Mouse (Mus musculus): Measurements from ENCODE around the gene Kank4. TPM values are rescaled to one million over a fixed set of nuclear protein-coding genes. Genes with fewer than 3 reads are reported as not detected.
A peak's percentile ranks its signal among the peaks of the same experiment; 100 is the strongest.

Kank4 gene
- total RNA-seq, 2 experiments from 2014 or later = not detected

- no peak for ATAC-seq (replicated peaks; ENCODE audit: low FRiP score, low TSS enrichment, poor library complexity, severe bottlenecking)
Measured at GRCm38 (mm10) chr4:98786281-98786680, 31.1 kb downstream of the Kank4 start.

GRCm38 (mm10) chr4:98785851-98786250 is 31.5 kb downstream of the Kank4 start:
- ATAC-seq (replicated peaks; ENCODE audit: low FRiP score, low TSS enrichment, poor library complexity, severe bottlenecking) = no peak

GRCm38 (mm10) chr4:98778219-98778618 is 39.1 kb downstream of the Kank4 start:
- no peak for ATAC-seq (replicated peaks; ENCODE audit: low FRiP score, low TSS enrichment, poor library complexity, severe bottlenecking)

- no peak for ATAC-seq (replicated peaks; ENCODE audit: low FRiP score, low TSS enrichment, poor library complexity, severe bottlenecking)
Measured at GRCm38 (mm10) chr4:98777464-98777863, 39.9 kb downstream of the Kank4 start.

- ATAC-seq (replicated peaks; ENCODE audit: low FRiP score, low TSS enrichment, poor library complexity, severe bottlenecking) = no peak
Measured at GRCm38 (mm10) chr4:98776721-98777427, 40.5 kb downstream of the Kank4 start.

GRCm38 (mm10) chr4:98773785-98774184 is 43.6 kb downstream of the Kank4 start:
- ATAC-seq (replicated peaks; ENCODE audit: low FRiP score, low TSS enrichment, poor library complexity, severe bottlenecking) = no peak

GRCm38 (mm10) chr4:98767134-98768133 is 49.9 kb downstream of the Kank4 start:
- ATAC-seq (replicated peaks; ENCODE audit: low FRiP score, low TSS enrichment, poor library complexity, severe bottlenecking) = no peak

- no peak for ATAC-seq (replicated peaks; ENCODE audit: low FRiP score, low TSS enrichment, poor library complexity, severe bottlenecking)
Measured at GRCm38 (mm10) chr4:98758872-98759518, 58.3 kb downstream of the Kank4 start.

GRCm38 (mm10) chr4:98758012-98758821 is 59.1 kb downstream of the Kank4 start:
- no peak for ATAC-seq (replicated peaks; ENCODE audit: low FRiP score, low TSS enrichment, poor library complexity, severe bottlenecking)

- ATAC-seq (replicated peaks; ENCODE audit: low FRiP score, low TSS enrichment, poor library complexity, severe bottlenecking) = no peak
Measured at GRCm38 (mm10) chr4:98756141-98756540, 61.2 kb downstream of the Kank4 start.

GRCm38 (mm10) chr4:98754456-98754855 is 62.9 kb downstream of the Kank4 start:
- no peak for ATAC-seq (replicated peaks; ENCODE audit: low FRiP score, low TSS enrichment, poor library complexity, severe bottlenecking)

GRCm38 (mm10) chr4:98743906-98744210 is 73.5 kb downstream of the Kank4 start:
- no peak for ATAC-seq (replicated peaks; ENCODE audit: low FRiP score, low TSS enrichment, poor library complexity, severe bottlenecking)

- ATAC-seq (replicated peaks; ENCODE audit: low FRiP score, low TSS enrichment, poor library complexity, severe bottlenecking) = no peak
Measured at GRCm38 (mm10) chr4:98743209-98743905, 74.0 kb downstream of the Kank4 start.

- ATAC-seq (replicated peaks; ENCODE audit: low FRiP score, low TSS enrichment, poor library complexity, severe bottlenecking) = no peak
Measured at GRCm38 (mm10) chr4:98739753-98740152, 77.6 kb downstream of the Kank4 start.

- ATAC-seq (replicated peaks; ENCODE audit: low FRiP score, low TSS enrichment, poor library complexity, severe bottlenecking) = no peak
Measured at GRCm38 (mm10) chr4:98733660-98734059, 83.7 kb downstream of the Kank4 start.

GRCm38 (mm10) chr4:98728716-98729115 is 88.6 kb downstream of the Kank4 start:
- ATAC-seq (replicated peaks; ENCODE audit: low FRiP score, low TSS enrichment, poor library complexity, severe bottlenecking) = no peak

GRCm38 (mm10) chr4:98727959-98728347 is 89.4 kb downstream of the Kank4 start:
- no peak for ATAC-seq (replicated peaks; ENCODE audit: low FRiP score, low TSS enrichment, poor library complexity, severe bottlenecking)

GRCm38 (mm10) chr4:98727295-98727958 is 89.9 kb downstream of the Kank4 start:
- 0 out of 2 replicates have a peak, but pooled peaks have one; percentile 3 for ATAC-seq (replicated peaks; ENCODE audit: low FRiP score, low TSS enrichment, poor library complexity, severe bottlenecking)
